27 mouse cellular contexts compared by ENCODE assay signal in genomic region chr7:46200021-46200420, GRCm38 (mm10). TPM values are rescaled to one million over a fixed set of nuclear protein-coding genes. Genes with fewer than 3 reads are reported as not detected.
DNase-seq lines count a peak whose midpoint lies in the region; ATAC-seq and TF ChIP-seq lines count a peak whose summit lies in the region.
"Had no signal": no experiment of that assay in that cellular context is flagged by ENCODE, and none has a peak within 500 bp of the region (broad histone marks: within the 10 kb centered on the region; RNA-seq: fewer than 3 reads in every experiment).

No protein-coding gene starts in this region.

- 67% methylated on average over 6 of the region's 6 CpGs for WGBS in forebrain, postnatal 0 days

- no peak overlapping the region for H3K9ac ChIP-seq in forebrain, postnatal 0 days
- H3K9ac ChIP-seq: embryonic facial prominence, embryonic 15.5 days; heart, embryonic 15.5 days; hindbrain, embryonic 13.5 days had no signal

- DNase-seq in cerebellum, postnatal 14 days: peak; percentile 42 to 52
- DNase-seq in cerebellum, adult 9-10 months: no peak
- DNase-seq in thymus, postnatal 14 days: peak; percentile 26
- no peak for DNase-seq in thymus, postnatal 0 days (ENCODE audit: low spot score)
- DNase-seq in forebrain, postnatal 0 days: no peak
- no peak for DNase-seq in kidney, adult 18-20 months
- DNase-seq: adrenal gland, adult 2 months; adrenal gland, postnatal 36 days; cerebellum, adult 11 months; cerebellum, adult 9-11 months; embryo, embryonic 11 days; gastrocnemius, postnatal 14 days; heart, adult 2 months; heart, postnatal 14 days had no signal

- no peak overlapping the region for H3K4me2 ChIP-seq in forebrain, postnatal 0 days (ENCODE audit: low read depth)
- H3K4me2 ChIP-seq: embryonic facial prominence, embryonic 15.5 days; heart, embryonic 11.5 days; heart, embryonic 15.5 days; hindbrain, embryonic 13.5 days had no signal

- H3K36me3 ChIP-seq in forebrain, postnatal 0 days (ENCODE audit: insufficient read depth): no peaks in the 10 kb centered on the region
- H3K36me3 ChIP-seq: embryonic facial prominence, embryonic 15.5 days; forebrain, embryonic 10.5 days; heart, embryonic 15.5 days; hindbrain, embryonic 13.5 days had no signal

- H3K4me1 ChIP-seq in forebrain, postnatal 0 days (ENCODE audit: insufficient read depth): no peaks in the 10 kb centered on the region
- H3K4me1 ChIP-seq: embryonic facial prominence, embryonic 15.5 days; heart, embryonic 15.5 days had no signal

- H3K4me3 ChIP-seq in forebrain, postnatal 0 days (ENCODE audit: low read depth, low read length): no peak overlapping the region
- H3K4me3 ChIP-seq: embryonic facial prominence, embryonic 15.5 days; erythroblast, embryonic 14.5 days; forebrain, embryonic 10.5 days; heart, adult 2 months; heart, embryonic 15.5 days; hindbrain, embryonic 13.5 days had no signal

- no peaks in the 10 kb centered on the region for H3K9me3 ChIP-seq in forebrain, postnatal 0 days (ENCODE audit: low read length)
- H3K9me3 ChIP-seq: embryonic facial prominence, embryonic 15.5 days; forebrain, embryonic 10.5 days; heart, embryonic 15.5 days; hindbrain, embryonic 13.5 days had no signal

- peak; percentile 52 for ATAC-seq in megakaryocyte, adult 5-6 weeks (ENCODE audit: poor library complexity, severe bottlenecking)
- no peak for ATAC-seq in forebrain, postnatal 0 days
- ATAC-seq: forebrain, embryonic 14.5 days; hindbrain, postnatal 0 days; Patski had no signal

- H3K27me3 ChIP-seq in forebrain, postnatal 0 days (ENCODE audit: insufficient read depth, low read length): no peaks in the 10 kb centered on the region
- H3K27me3 ChIP-seq: embryonic facial prominence, embryonic 15.5 days; heart, embryonic 15.5 days had no signal

- no peak for TF ChIP-seq CTCF in forebrain, postnatal 0 days (IDR thresholded peaks at IDR 0.05; ENCODE audit: low read depth)

- no peak overlapping the region for H3K27ac ChIP-seq in forebrain, postnatal 0 days (ENCODE audit: low read depth, low read length)
- H3K27ac ChIP-seq: embryonic facial prominence, embryonic 15.5 days; forebrain, embryonic 10.5 days; heart, adult 2 months; heart, embryonic 15.5 days; hindbrain, embryonic 13.5 days; hindbrain, postnatal 0 days had no signal

RNA-seq across cellular contexts. Expression of gene Abcc8, which starts 20.2 kb away (rescaled TPM):
- 1.0 and 1.1 TPM in 2 replicates for polyA plus RNA-seq in thymus, postnatal 0 days (2015; fragmentation: Nextera tagmentation; extraction: Ambion mirVana)
- total RNA-seq in megakaryocyte, adult 5-6 weeks (2015): not detected in 2 replicates
- total RNA-seq in megakaryocyte, adult 5-6 weeks (2017): 0.04 TPM in 1 of 2 replicates, not detected in the other
- total RNA-seq in forebrain, postnatal 0 days (2014; rRNA removed): 11.5 and 18.9 TPM in 2 replicates
- polyA plus RNA-seq in forebrain, postnatal 0 days (2015; fragmentation: Nextera tagmentation; extraction: Ambion mirVana): 6.7 and 7.0 TPM in 2 replicates
- total RNA-seq: common myeloid progenitor, adult 5-6 weeks; hematopoietic stem cell, adult 5-6 weeks had no signal
- polyA plus RNA-seq: C2C12; erythroblast, embryonic 14.5 days; Patski had no signal

RNA-seq across cellular contexts. Expression of gene Ush1c, which starts 38.3 kb away (rescaled TPM):
- 0.32 and 0.46 TPM in 2 replicates for polyA plus RNA-seq in thymus, postnatal 0 days (2015; fragmentation: Nextera tagmentation; extraction: Ambion mirVana)
- total RNA-seq in megakaryocyte, adult 5-6 weeks (2015): 0.13 TPM in 1 of 2 replicates, not detected in the other
- total RNA-seq in megakaryocyte, adult 5-6 weeks (2017): not detected in 2 replicates
- 0.31 and 1.6 TPM in 2 replicates for total RNA-seq in forebrain, postnatal 0 days (2014; rRNA removed)
- 1.6 and 1.9 TPM in 2 replicates for polyA plus RNA-seq in forebrain, postnatal 0 days (2015; fragmentation: Nextera tagmentation; extraction: Ambion mirVana)
- total RNA-seq: common myeloid progenitor, adult 5-6 weeks; hematopoietic stem cell, adult 5-6 weeks had no signal
- polyA plus RNA-seq: C2C12; erythroblast, embryonic 14.5 days; Patski had no signal

RNA-seq across cellular contexts. Expression of gene Otog, which starts 40.8 kb away (rescaled TPM):
- polyA plus RNA-seq in thymus, postnatal 0 days (2015; fragmentation: Nextera tagmentation; extraction: Ambion mirVana): 0.12 and 0.15 TPM in 2 replicates
- total RNA-seq in megakaryocyte, adult 5-6 weeks (2015): not detected in 2 replicates
- not detected in 2 replicates for total RNA-seq in megakaryocyte, adult 5-6 weeks (2017)
- total RNA-seq in forebrain, postnatal 0 days (2014; rRNA removed): 0.08 TPM in 1 of 2 replicates, not detected in the other
- 0.02 and 0.03 TPM in 2 replicates for polyA plus RNA-seq in forebrain, postnatal 0 days (2015; fragmentation: Nextera tagmentation; extraction: Ambion mirVana)
- total RNA-seq: common myeloid progenitor, adult 5-6 weeks; heart, adult 2 months; heart, postnatal 14 days; hematopoietic stem cell, adult 5-6 weeks had no signal
- polyA plus RNA-seq: erythroblast, embryonic 14.5 days; forebrain, embryonic 14.5 days; heart, embryonic 11.5 days; heart, embryonic 15.5 days; Patski had no signal

Comparison
In these comparisons a context has a peak if more than half of its experiments do, and no peak if none do; other contexts are left out.
1. DNase-seq: peak in cerebellum, postnatal 14 days (2 of 2) and thymus, postnatal 14 days (single experiment); none in cerebellum, adult 9-10 months (single experiment), thymus, postnatal 0 days (single experiment), forebrain, postnatal 0 days (single experiment) and kidney, adult 18-20 months (single experiment).
2. RNA of gene Abcc8, which starts 20.2 kb away (total RNA-seq): 11.5 to 18.9 TPM in forebrain, postnatal 0 days; 0.04 TPM in megakaryocyte, adult 5-6 weeks; every median in the first group is over 10 times any median in the second.